Mouse (Mus musculus) cortical plate, adult 2 months (tissue): Measurements from ENCODE around the gene Itga5. TPM values are rescaled to one million over a fixed set of nuclear protein-coding genes. Genes with fewer than 3 reads are reported as not detected.

Source experiments
- H3K27ac ChIP-seq: fragments of 200-500 bp; 2 replicates; pipeline ENCODE4 v1.5.1; 2012; ENCODE audit warnings: low read length, control low read depth, inconsistent platforms; ENCODE audit not compliant: insufficient read depth
- H3K4me1 ChIP-seq: fragments of 200-500 bp; 2 replicates; pipeline ENCODE4 v1.6.1; 2011; ENCODE audit warnings: low read length; ENCODE audit not compliant: control insufficient read depth, insufficient read depth
- H3K4me3 ChIP-seq: fragments of 200-500 bp; 2 replicates; pipeline ENCODE4 v1.5.1; 2011; ENCODE audit warnings: mild to moderate bottlenecking, low read length, control low read depth; ENCODE audit not compliant: insufficient read depth
- CTCF ChIP-seq: fragments of 200-500 bp; IDR thresholded peaks from 2 replicates; pipeline ENCODE4 v1.5.1; 2011; ENCODE audit warnings: mild to moderate bottlenecking, control low read depth, low read length; ENCODE audit not compliant: insufficient read depth; ENCODE audit errors: extremely low read depth
- POLR2A ChIP-seq: fragments of 200-500 bp; IDR thresholded peaks from 2 replicates; pipeline ENCODE4 v1.6.1; 2011; ENCODE audit warnings: mild to moderate bottlenecking, low read length, control low read depth; ENCODE audit not compliant: insufficient read depth; ENCODE audit errors: extremely low read depth
- polyA plus RNA-seq: library from polyadenylated mRNA; depleted of rRNA; stranded (reverse); fragments of >200 nt; gene quantifications from 2 replicates; pipeline ENCODE4 v1.2.3, GENCODE M21; 2012

The Itga5 gene
- polyA plus RNA-seq, 1 experiment: 3.8 TPM

- peak overlapping the region; percentile 56 for H3K4me3 ChIP-seq
- TF ChIP-seq POLR2A (no peak), CTCF (peak; percentile 81)
- no peak overlapping the region for H3K27ac ChIP-seq
- H3K4me1 ChIP-seq: peaks cover 2% of the 10 kb centered on the region; the same call in 1 of the 2 replicates
These were observed 42.9 kb downstream of the Itga5 start for GRCm38 (mm10) chr15:103323455-103324247.

DNA sequence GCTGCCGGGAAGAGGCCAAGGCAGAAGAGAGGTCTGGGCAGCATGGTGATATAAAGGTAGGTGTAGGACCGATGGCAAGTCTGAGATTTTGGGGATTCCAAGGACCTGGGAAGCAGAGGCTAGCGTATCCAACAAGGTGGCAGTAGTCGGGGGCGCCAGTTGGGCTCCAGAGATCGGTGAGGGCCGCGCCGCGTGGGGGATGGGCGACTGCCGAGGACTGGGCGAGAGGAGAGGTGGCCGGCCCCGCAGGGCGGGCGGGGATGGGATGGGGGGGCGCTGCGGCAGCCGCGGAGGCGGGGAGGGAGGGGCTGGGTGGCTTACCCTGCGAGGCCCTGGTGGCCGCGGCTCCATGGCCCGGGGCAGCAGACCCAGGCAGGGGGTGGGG lies 43.5 kb downstream of the Itga5 start:
- H3K4me3 ChIP-seq: peak overlapping the region; percentile 56
- H3K4me1 ChIP-seq: peaks cover 2% of the 10 kb centered on the region; the same call in 1 of the 2 replicates
- H3K27ac ChIP-seq: peak overlapping the region; percentile 45; the same call in 1 of the 2 replicates
- no peak for TF ChIP-seq POLR2A
- TF ChIP-seq CTCF: no peak

DNA sequence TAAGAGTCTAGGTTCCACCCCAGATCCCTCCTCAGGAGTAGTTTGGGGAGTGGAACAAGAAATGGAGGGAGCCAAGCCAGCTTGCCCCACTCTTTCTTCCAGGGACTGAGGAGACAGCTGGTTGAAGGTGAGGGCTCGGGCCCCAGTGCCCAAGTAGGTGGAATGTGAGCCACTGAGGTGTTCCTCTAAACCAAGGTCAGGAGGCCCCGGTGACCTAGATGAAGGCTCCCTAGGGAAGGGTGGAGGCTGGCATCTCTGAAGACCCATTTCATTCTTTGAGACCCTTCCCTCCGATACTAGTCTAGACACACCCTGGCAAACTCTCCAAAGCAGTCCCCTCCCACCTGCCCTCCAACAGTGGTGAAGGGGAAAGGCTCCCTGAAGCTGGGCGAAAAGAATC lies 44.2 kb downstream of the Itga5 start:
- Histone ChIP-seq H3K27ac (no peak overlapping the region), H3K4me1 (peaks cover 2% of the 10 kb centered on the region; the same call in 1 of the 2 replicates), H3K4me3 (peak overlapping the region; percentile 56)
- TF ChIP-seq POLR2A (no peak), CTCF (no peak)

GRCm38 (mm10) chr15:103321076-103321475 lies 45.5 kb downstream of the Itga5 start:
- Histone ChIP-seq H3K4me3 (no peak overlapping the region), H3K4me1 (peaks cover 2% of the 10 kb centered on the region; the same call in 1 of the 2 replicates), H3K27ac (no peak overlapping the region)
- TF ChIP-seq POLR2A (no peak), CTCF (peak; percentile 32; the same call in 1 of the 2 replicates)

GRCm38 (mm10) chr15:103318201-103318816 lies 48.3 kb downstream of the Itga5 start:
- Histone ChIP-seq H3K4me1 (no peaks in the 10 kb centered on the region; the same call in 1 of the 2 replicates), H3K27ac (no peak overlapping the region), H3K4me3 (no peak overlapping the region)
- no peak for TF ChIP-seq CTCF
- TF ChIP-seq POLR2A: no peak

DNA sequence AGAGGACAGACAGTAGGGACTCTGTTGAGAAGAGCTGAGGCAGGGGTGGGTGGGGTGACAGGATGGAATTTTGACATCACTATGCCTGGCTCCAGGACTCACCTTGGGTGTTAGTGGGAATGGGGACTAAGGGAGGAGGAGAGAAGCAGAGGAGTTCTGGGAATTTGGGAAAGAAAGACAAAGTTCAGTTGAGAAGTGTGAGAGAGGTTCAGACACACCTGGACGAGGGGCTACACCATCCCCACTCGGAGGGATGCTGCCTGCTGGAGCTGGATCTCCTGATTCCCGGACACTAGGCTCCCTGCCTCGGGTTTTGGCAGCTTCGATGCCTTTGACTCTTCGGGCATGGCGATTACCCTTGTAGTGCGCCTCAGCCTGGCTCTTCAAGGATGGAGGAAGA lies 48.8 kb downstream of the Itga5 start:
- no peaks in the 10 kb centered on the region; the same call in 1 of the 2 replicates for H3K4me1 ChIP-seq
- H3K4me3 ChIP-seq: no peak overlapping the region
- TF ChIP-seq CTCF: no peak
- TF ChIP-seq POLR2A: no peak
- H3K27ac ChIP-seq: no peak overlapping the region

DNA sequence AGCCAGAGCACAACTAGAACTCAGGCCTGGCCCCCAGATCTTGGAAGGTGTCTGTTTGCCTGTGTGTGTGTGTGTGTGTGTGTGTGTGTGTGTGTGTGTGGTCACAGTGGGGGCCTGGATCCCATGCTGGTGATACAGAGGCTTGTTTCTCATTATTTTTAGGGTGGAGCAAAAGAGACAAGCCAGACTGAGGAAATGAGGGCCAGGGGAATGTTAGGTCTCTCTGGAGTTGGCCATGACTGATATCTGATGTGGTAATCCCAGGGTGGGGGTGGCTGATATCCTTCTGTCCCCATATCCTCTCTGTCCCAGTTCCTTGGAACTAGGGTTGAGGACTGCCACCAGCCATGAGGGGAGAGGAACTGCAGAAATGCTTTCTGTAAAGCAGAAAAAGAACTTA lies 49.4 kb downstream of the Itga5 start:
- Histone ChIP-seq H3K4me1 (no peaks in the 10 kb centered on the region; the same call in 1 of the 2 replicates), H3K27ac (no peak overlapping the region), H3K4me3 (no peak overlapping the region)
- no peak for TF ChIP-seq POLR2A

DNA sequence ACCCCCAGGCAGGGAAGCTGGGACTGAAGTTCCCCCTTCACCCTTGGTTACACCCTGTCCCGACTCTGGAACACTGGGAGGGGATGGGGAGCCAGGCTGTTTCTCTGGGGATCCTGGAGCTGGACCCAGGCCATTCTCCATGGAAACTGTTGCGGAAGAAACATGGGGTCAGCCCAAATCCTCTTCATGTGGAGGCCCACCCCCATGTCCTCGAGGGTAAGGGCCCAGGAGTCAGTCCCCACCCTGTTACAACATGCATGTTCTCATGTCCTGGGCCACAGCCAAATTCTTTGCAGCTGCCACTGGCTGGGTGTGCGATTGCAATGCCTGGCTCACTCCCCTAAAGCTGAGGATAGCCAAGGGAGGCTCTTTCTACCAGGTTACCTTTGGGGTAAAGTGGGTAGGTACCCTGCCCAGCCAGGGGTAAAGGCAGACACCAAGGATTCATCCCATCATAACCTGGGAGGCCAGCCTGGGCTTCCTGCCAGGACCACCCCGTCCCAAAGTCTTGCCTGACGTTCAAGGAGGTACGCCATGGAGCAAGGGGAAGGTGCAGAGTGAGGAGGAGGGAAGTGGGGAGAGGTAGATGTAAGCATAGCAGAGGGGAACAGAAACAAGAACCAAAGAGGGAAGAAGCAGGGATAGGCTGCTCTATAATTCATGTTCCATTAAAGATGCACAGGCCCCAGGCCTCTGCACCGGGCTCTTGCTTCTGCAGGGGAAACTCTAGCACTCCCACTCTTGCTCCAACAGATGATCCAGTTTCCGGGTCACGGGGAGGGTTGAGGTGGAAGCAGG lies 50.4 kb downstream of the Itga5 start:
- Histone ChIP-seq H3K27ac (no peak overlapping the region), H3K4me3 (no peak overlapping the region), H3K4me1 (no peaks in the 10 kb centered on the region; the same call in 1 of the 2 replicates)
- TF ChIP-seq POLR2A: no peak
- no peak for TF ChIP-seq CTCF

DNA sequence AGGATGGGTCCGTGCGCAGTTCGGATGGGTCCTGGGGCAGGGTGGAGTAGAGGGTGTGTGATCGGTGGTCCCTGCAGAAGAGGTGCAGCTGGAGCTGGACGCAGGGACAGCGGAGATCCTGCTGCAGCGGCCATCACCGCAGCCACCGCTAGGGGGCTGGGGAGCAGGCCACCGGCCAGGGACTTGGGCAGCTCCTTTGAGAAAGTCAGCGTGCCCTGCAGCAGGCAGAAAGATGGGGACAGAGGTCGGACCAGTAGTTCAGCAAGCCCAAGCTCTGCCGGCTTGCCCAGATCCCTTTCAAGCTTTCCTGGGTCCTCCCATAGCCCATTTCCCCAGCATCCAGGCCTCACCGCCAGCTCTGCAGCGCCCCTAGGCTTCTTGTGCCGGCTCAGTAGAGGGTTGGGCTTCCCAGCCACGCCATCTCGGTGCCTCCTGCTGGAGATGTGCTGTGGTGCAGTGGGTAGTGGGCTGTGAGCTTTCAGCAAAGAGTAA lies 51.5 kb downstream of the Itga5 start:
- TF ChIP-seq CTCF (peak; percentile 51), POLR2A (no peak)
- Histone ChIP-seq H3K4me1 (no peaks in the 10 kb centered on the region; the same call in 1 of the 2 replicates), H3K27ac (no peak overlapping the region), H3K4me3 (no peak overlapping the region)

- TF ChIP-seq CTCF (no peak), POLR2A (no peak)
- H3K4me3 ChIP-seq: no peak overlapping the region
- no peak overlapping the region for H3K27ac ChIP-seq
- H3K4me1 ChIP-seq: no peaks in the 10 kb centered on the region; the same call in 1 of the 2 replicates
These were observed 52.4 kb downstream of the Itga5 start for GRCm38 (mm10) chr15:103314181-103314580.
